Mouse (Mus musculus): ENCODE data around the gene Cyp17a1. TPM values are rescaled to one million over a fixed set of nuclear protein-coding genes. Genes with fewer than 3 reads are reported as not detected.

Gene Cyp17a1
- polyA plus RNA-seq, 1 experiment: not detected

DNA sequence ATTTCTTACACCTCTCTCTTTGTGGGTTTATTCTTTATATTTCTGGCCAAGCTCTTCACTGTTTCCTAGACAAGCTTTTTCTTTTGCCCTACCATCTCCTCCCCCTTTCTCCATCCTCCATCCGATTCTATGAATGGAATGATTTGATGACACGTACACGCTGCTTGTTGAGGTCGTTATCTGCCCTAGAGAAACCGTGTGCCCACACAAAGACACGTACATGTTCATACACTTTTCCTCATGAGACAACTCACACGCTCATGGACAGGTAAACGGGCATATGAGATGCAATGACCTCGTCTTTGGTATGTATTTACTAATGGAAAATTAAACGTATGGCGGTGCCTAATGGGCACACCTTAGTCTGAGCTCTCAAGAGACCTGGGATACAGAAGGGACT, 17.4 kb upstream of the Cyp17a1 start:
- Histone ChIP-seq H3K4me1 (ENCODE audit: control insufficient read depth, insufficient read depth, low read length) (peaks cover 2% of the 10 kb centered on the region; the same call in 1 of the 2 replicates), H3K4me3 (replicated peaks; ENCODE audit: control insufficient read depth, low read depth, low read length) (peak overlapping the region; percentile 99), H3K27ac (ENCODE audit: control insufficient read depth, insufficient read depth, low read depth, low read length, poor library complexity) (no peak overlapping the region)
- 80% methylated on average over 11 of the region's 11 CpGs for WGBS
- TF ChIP-seq POLR2A (IDR thresholded peaks at IDR 0.05; ENCODE audit: borderline replicate concordance, control insufficient read depth, low read depth, low read length): no peak
- no peak for TF ChIP-seq CTCF (IDR thresholded peaks at IDR 0.05; ENCODE audit: control insufficient read depth, insufficient read depth, low read length)

DNA sequence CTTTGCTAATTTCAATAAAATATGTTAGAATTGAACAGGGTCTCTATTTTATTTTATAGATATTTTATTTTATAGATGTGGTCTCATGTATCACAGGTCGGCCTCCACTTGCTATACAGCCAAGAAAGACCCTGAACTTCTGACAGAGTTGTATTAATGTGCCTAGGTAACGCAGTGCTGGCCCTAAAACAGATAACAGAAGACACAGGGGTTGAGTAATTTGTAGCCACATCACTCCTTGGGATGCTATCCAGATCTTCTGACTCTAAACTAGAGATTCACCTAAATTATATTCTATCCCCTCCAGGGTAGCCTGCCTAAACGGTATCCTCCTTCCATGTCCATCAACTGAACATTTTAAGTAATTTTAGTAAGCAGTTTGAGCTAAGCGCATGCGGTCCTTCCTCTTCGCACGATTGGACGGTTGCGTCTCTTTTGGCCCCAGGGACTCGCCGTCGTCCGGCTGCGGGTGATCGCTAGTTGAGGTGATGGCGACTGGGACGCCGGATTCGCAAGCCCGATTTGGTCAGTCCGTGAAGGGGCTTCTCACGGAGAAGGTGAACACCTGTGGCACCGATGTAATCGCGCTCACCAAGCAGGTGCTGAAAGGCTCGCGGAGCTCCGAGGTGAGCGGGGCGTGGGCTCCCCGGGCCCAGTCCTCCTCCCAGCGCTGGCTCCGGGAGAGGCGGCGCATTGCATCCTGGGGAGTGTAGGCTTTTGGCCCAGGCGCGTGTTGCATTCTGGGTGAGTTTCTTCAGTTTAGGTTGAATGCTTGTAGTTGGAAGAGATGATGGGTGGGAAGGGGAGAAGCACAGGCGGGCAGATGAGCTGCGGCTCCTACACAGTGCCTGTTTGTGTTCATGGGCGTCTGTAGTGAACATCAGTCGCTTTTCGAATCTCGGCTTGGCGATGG, 16.7 kb upstream of the Cyp17a1 start, which contains the start of gene Borcs7:
TSS of gene Borcs7 (plus strand) at position 447 of the 913 bp plus-strand sequence.
- WGBS: 3% methylated on average over 44 of the region's 44 CpGs
- TF ChIP-seq CTCF (IDR thresholded peaks at IDR 0.05; ENCODE audit: control insufficient read depth, insufficient read depth, low read length) (no peak), POLR2A (IDR thresholded peaks at IDR 0.05; ENCODE audit: borderline replicate concordance, control insufficient read depth, low read depth, low read length) (peak; percentile 67; the same call in 1 of the 2 replicates)

DNA sequence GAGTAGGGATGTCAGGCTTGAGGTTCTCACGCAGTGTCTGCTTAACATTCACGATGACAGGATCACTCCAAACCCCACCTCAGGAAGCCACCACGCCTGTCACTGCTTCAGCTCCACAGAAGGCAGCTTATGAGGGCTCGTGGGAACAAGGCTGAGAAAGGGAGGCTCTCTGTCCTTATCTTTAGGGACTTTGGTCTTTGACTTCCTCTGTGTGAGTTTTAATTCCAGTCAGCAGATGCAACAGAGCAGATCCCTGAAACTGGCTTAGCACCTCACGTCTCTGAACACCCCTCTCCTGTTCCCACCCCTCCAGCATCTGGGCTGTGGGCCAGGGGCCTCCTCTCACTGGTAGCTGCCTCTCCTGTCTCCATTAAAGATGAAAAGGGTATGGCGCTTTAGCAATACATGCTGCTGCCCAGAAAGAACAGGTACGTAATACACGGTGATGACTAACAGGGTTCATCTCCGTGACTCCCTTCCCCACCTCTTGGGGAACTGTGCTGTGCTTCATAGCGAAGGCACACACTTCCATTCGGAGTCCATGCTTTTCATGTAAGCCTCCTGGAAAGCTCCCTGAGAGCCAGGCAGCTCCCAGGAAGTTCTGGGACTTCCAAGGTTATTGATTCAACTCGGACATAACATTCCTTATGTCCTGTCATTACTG, 6.9 kb upstream of the Cyp17a1 start:
- Histone ChIP-seq H3K4me1 (ENCODE audit: control insufficient read depth, insufficient read depth, low read length) (peaks cover 1% of the 10 kb centered on the region), H3K27ac (ENCODE audit: control insufficient read depth, insufficient read depth, low read depth, low read length, poor library complexity) (no peak overlapping the region), H3K4me3 (replicated peaks; ENCODE audit: control insufficient read depth, low read depth, low read length) (no peak overlapping the region)
- TF ChIP-seq CTCF (IDR thresholded peaks at IDR 0.05; ENCODE audit: control insufficient read depth, insufficient read depth, low read length) (no peak), POLR2A (IDR thresholded peaks at IDR 0.05; ENCODE audit: borderline replicate concordance, control insufficient read depth, low read depth, low read length) (no peak)
- 54% methylated on average over 12 of the region's 12 CpGs for WGBS

More for the DNA sequence above, 16.7 kb upstream of the Cyp17a1 start, which contains the start of gene Borcs7:
- H3K27ac ChIP-seq (ENCODE audit: control insufficient read depth, insufficient read depth, low read depth, low read length, poor library complexity): peak within 1 kb of the TSS; percentile 69
- peak within 1 kb of the TSS; percentile 99 for H3K4me3 ChIP-seq (replicated peaks; ENCODE audit: control insufficient read depth, low read depth, low read length)
- H3K4me1 ChIP-seq (ENCODE audit: control insufficient read depth, insufficient read depth, low read length): peaks cover 2% of the 10 kb centered on the region; the same call in 1 of the 2 replicates

DNA sequence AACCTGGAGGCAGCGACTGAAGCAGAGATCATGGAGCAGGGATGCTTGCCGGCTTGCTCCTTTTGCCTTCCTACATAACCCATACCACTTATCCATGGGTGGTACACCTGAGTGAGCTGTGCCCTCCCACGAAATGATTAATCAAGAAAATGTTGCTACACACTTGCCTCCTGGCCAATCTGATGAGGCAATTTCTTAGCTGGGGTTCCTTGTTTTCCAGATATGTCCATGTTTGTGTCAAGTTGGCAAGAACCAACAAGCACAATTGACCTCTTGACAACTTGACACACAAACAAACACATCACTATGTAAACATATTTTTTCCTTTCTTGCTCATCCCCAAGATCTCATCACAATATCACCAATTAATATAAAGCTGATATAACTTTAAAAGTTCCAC, 2.7 kb upstream of the Cyp17a1 start:
- Histone ChIP-seq H3K4me1 (ENCODE audit: control insufficient read depth, insufficient read depth, low read length) (peaks cover 1% of the 10 kb centered on the region), H3K27ac (ENCODE audit: control insufficient read depth, insufficient read depth, low read depth, low read length, poor library complexity) (no peak overlapping the region), H3K4me3 (replicated peaks; ENCODE audit: control insufficient read depth, low read depth, low read length) (no peak overlapping the region)
- WGBS: 74% methylated on average over 3 of the region's 3 CpGs
- TF ChIP-seq CTCF (IDR thresholded peaks at IDR 0.05; ENCODE audit: control insufficient read depth, insufficient read depth, low read length): no peak
- TF ChIP-seq POLR2A (IDR thresholded peaks at IDR 0.05; ENCODE audit: borderline replicate concordance, control insufficient read depth, low read depth, low read length): no peak

DNA sequence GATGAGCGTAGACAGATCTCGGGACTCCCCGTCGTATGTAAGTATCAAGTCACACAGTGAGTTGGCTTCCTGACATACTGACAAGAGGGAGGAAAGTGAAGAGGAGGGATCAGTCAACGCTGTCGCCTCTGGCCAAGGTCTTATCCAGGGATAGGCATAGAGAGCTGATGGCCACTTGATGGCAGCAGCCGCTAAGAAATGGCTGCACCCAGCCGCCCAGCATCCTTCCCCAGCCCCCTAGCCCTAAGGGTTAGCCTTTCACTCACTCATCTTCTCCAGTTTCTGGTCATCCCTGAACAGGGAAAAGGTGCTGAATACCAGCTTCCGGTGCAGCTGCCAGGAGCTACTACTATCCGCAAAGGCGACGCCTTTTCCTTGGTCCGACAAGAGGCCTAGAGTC, 2.3 kb downstream of the Cyp17a1 start:
- H3K4me1 ChIP-seq (ENCODE audit: control insufficient read depth, insufficient read depth, low read length): peaks cover 1% of the 10 kb centered on the region
- TF ChIP-seq POLR2A (IDR thresholded peaks at IDR 0.05; ENCODE audit: borderline replicate concordance, control insufficient read depth, low read depth, low read length): no peak
- peak; percentile 86 for TF ChIP-seq CTCF (IDR thresholded peaks at IDR 0.05; ENCODE audit: control insufficient read depth, insufficient read depth, low read length)
- no peak overlapping the region for H3K4me3 ChIP-seq (replicated peaks; ENCODE audit: control insufficient read depth, low read depth, low read length)
- no peak overlapping the region for H3K27ac ChIP-seq (ENCODE audit: control insufficient read depth, insufficient read depth, low read depth, low read length, poor library complexity)
- 41% methylated on average over 13 of the region's 13 CpGs for WGBS

DNA sequence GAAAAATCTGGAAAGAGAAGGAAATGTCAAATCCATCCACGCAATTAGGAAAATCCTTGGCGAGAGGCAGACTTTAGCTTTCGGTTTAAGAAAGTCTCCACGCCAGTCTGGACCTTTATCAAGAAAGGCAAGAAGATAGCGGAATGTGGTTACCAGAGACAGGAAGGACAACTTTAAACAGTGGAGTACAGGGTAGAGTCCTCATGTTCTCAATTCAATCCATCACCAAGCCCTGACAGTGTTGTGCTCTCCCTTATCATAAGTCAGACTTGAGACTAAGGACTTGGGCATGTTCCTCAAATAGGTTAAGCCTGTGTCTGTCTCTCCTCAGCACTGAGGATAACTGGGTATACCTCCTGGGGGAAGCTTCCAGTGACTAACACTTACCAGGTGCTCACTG, 3.2 kb downstream of the Cyp17a1 start:
- TF ChIP-seq POLR2A (IDR thresholded peaks at IDR 0.05; ENCODE audit: borderline replicate concordance, control insufficient read depth, low read depth, low read length) (no peak), CTCF (IDR thresholded peaks at IDR 0.05; ENCODE audit: control insufficient read depth, insufficient read depth, low read length) (no peak)
- H3K4me1 ChIP-seq (ENCODE audit: control insufficient read depth, insufficient read depth, low read length): no peaks in the 10 kb centered on the region
- 60% methylated on average over 5 of the region's 5 CpGs for WGBS
- no peak overlapping the region for H3K27ac ChIP-seq (ENCODE audit: control insufficient read depth, insufficient read depth, low read depth, low read length, poor library complexity)
- no peak overlapping the region for H3K4me3 ChIP-seq (replicated peaks; ENCODE audit: control insufficient read depth, low read depth, low read length)

DNA sequence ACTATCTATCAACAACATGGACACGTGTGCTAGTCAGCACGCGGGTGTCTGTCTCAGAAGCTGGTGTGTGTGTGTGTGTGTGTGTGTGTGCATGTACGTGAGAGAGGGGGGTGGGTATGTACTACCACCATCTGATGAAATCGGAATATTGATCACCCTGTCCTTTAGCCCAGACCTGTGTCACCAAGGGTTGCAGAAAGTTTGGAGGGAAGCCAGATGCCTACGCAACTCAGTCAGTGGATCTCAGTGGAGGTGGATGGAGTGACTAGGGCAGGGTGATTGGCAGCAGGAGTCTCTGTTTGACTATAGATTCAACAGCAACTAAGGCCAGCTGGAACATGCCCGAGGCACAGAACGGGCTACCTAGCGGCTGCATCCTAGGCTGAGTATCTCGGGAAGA, 4.7 kb downstream of the Cyp17a1 start:
- Histone ChIP-seq H3K27ac (ENCODE audit: control insufficient read depth, insufficient read depth, low read depth, low read length, poor library complexity) (no peak overlapping the region), H3K4me3 (replicated peaks; ENCODE audit: control insufficient read depth, low read depth, low read length) (no peak overlapping the region), H3K4me1 (ENCODE audit: control insufficient read depth, insufficient read depth, low read length) (no peaks in the 10 kb centered on the region)
- no peak for TF ChIP-seq CTCF (IDR thresholded peaks at IDR 0.05; ENCODE audit: control insufficient read depth, insufficient read depth, low read length)
- 84% methylated on average over 10 of the region's 10 CpGs for whole genome bisulfite sequencing

DNA sequence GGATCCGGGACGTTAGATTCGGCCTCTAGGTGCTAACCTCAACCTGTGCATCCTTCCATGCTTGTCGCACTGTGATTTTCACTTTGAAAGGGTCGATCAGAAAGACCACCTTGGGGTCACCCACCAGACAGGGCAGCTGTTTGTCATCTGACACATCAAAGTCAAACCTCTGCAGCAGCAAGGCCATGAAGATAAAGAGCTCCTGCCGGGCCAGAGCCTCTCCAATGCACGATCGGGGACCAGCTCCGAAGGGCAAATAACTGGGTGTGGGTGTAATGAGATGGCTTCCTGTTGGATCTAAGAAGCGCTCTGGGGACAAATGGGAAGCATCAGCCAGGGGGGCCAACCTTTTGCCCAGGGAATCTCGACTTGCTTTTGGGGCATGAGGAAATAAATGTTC, 5.7 kb downstream of the Cyp17a1 start:
- 73% methylated on average over 11 of the region's 11 CpGs for WGBS
- no peak for TF ChIP-seq POLR2A (IDR thresholded peaks at IDR 0.05; ENCODE audit: borderline replicate concordance, control insufficient read depth, low read depth, low read length)
- TF ChIP-seq CTCF (IDR thresholded peaks at IDR 0.05; ENCODE audit: control insufficient read depth, insufficient read depth, low read length): no peak
- Histone ChIP-seq H3K4me1 (ENCODE audit: control insufficient read depth, insufficient read depth, low read length) (no peaks in the 10 kb centered on the region), H3K27ac (ENCODE audit: control insufficient read depth, insufficient read depth, low read depth, low read length, poor library complexity) (no peak overlapping the region), H3K4me3 (replicated peaks; ENCODE audit: control insufficient read depth, low read depth, low read length) (no peak overlapping the region)
